Mouse (Mus musculus): Measurements from ENCODE around the gene Rhox3c. TPM values are rescaled to one million over a fixed set of nuclear protein-coding genes. Genes with fewer than 3 reads are reported as not detected.
"Not testable (repeated sequence)": the region's sequence is repeated elsewhere in the genome, so short reads cannot be mapped to it uniquely, and the experiment has no call there.

Gene Rhox3c
- not detected in 2 replicates for polyA plus RNA-seq (2016; fragmentation: Nextera tagmentation; extraction: Ambion mirVana)

GRCm38 (mm10) chrX:37458285-37458684, at the start of gene Rhox3c:
Rhox3c (plus strand) TSS chrX:37458585.
- H3K36me3 ChIP-seq; H3K27me3 ChIP-seq (ENCODE audit: low read depth, poor library complexity, severe bottlenecking); H3K27ac ChIP-seq (replicated peaks); H3K4me1 ChIP-seq; DNase-seq (ENCODE audit: low spot score); H3K4me3 ChIP-seq; H3K9me3 ChIP-seq (replicated peaks): not testable (repeated sequence)
- WGBS, result 86% methylated on average over 3 of the region's 4 CpGs

- no CpG with 5 or more reads among the region's 9 CpGs for WGBS
- not testable (repeated sequence) for H3K4me1 ChIP-seq; DNase-seq (ENCODE audit: low spot score); H3K4me3 ChIP-seq; H3K27ac ChIP-seq (replicated peaks); H3K36me3 ChIP-seq; H3K9me3 ChIP-seq (replicated peaks); H3K27me3 ChIP-seq (ENCODE audit: low read depth, poor library complexity, severe bottlenecking)
Measured at GRCm38 (mm10) chrX:37411767-37412166, 46.6 kb upstream of the Rhox3c start, which contains the start of gene Rhox2b. Rhox2b (plus strand) TSS chrX:37412067.

DNA sequence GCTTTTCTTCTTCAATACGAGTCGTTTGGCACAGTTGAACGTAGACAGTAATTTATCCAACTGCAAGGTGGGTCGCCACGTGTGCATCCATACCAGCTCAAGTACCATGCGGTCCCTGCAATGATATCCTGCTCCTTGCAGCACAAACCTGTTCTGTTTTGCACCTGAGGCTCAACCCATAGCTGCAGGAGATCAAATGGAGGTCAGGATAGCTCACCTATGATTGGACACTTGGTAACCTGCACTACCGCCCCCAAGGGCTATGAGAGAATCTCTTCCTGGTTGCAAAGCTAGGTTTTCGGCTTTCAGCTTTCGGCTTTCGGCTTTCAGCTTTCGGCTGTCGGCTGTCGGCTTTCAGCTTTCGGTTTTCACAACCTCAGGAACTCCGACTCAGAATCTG, 26.2 kb upstream of the Rhox3c start, which contains the start of gene Rhox4b:
Gene Rhox4b (plus strand): TSS at position 301 of the 400 bp plus-strand sequence.
- H3K27ac ChIP-seq (replicated peaks); H3K9me3 ChIP-seq (replicated peaks); DNase-seq (ENCODE audit: low spot score); H3K27me3 ChIP-seq (ENCODE audit: low read depth, poor library complexity, severe bottlenecking); H3K36me3 ChIP-seq; H3K4me1 ChIP-seq; H3K4me3 ChIP-seq: not testable (repeated sequence)
- WGBS, result 91% methylated on average over 15 of the region's 15 CpGs

GRCm38 (mm10) chrX:37453380-37453779, 5.0 kb upstream of the Rhox3c start, which contains the start of gene Rhox2c:
Rhox2c (plus strand) TSS chrX:37453680.
- not testable (repeated sequence) for H3K4me1 ChIP-seq; H3K27ac ChIP-seq (replicated peaks)
- 96% methylated on average over 8 of the region's 10 CpGs for WGBS

GRCm38 (mm10) chrX:37480037-37480436, 21.7 kb downstream of the Rhox3c start, which contains the start of gene Rhox4c:
Rhox4c (plus strand) TSS chrX:37480337.
- H3K36me3 ChIP-seq; H3K27ac ChIP-seq (replicated peaks); H3K27me3 ChIP-seq (ENCODE audit: low read depth, poor library complexity, severe bottlenecking); DNase-seq (ENCODE audit: low spot score); H3K9me3 ChIP-seq (replicated peaks); H3K4me1 ChIP-seq; H3K4me3 ChIP-seq: not testable (repeated sequence)
- WGBS, result 95% methylated on average over 14 of the region's 14 CpGs

More at GRCm38 (mm10) chrX:37453380-37453779, 5.0 kb upstream of the Rhox3c start, which contains the start of gene Rhox2c:
- DNase-seq (ENCODE audit: low spot score); H3K4me3 ChIP-seq; H3K27me3 ChIP-seq (ENCODE audit: low read depth, poor library complexity, severe bottlenecking); H3K36me3 ChIP-seq; H3K9me3 ChIP-seq (replicated peaks): not testable (repeated sequence)

- not testable (repeated sequence) for H3K36me3 ChIP-seq; H3K4me3 ChIP-seq; H3K4me1 ChIP-seq; H3K27me3 ChIP-seq (ENCODE audit: low read depth, poor library complexity, severe bottlenecking); H3K9me3 ChIP-seq (replicated peaks); DNase-seq (ENCODE audit: low spot score); H3K27ac ChIP-seq (replicated peaks)
- WGBS, result 94% methylated on average over 14 of the region's 18 CpGs
Measured at GRCm38 (mm10) chrX:37514059-37514458, 55.7 kb downstream of the Rhox3c start, which contains the start of gene Rhox4d. Rhox4d (plus strand) TSS chrX:37514359.

Other genes starting within 250 kb of the Rhox3c start
- not detected in 2 replicates for gene Gm9, start 247.5 kb upstream of the Rhox3c start, polyA plus RNA-seq (2016; fragmentation: Nextera tagmentation; extraction: Ambion mirVana)
- gene Rhox1, start 236.3 kb upstream of the Rhox3c start, polyA plus RNA-seq (2016; fragmentation: Nextera tagmentation; extraction: Ambion mirVana), result not detected in 2 replicates
- gene Rhox2a, start 213.6 kb upstream of the Rhox3c start, polyA plus RNA-seq (2016; fragmentation: Nextera tagmentation; extraction: Ambion mirVana), result 0.26 TPM in 1 of 2 replicates, not detected in the other
- not detected in 2 replicates for gene Rhox3a, start 208.7 kb upstream of the Rhox3c start, polyA plus RNA-seq (2016; fragmentation: Nextera tagmentation; extraction: Ambion mirVana)
- not detected in 2 replicates for gene Rhox4a, start 193.2 kb upstream of the Rhox3c start, polyA plus RNA-seq (2016; fragmentation: Nextera tagmentation; extraction: Ambion mirVana)
- gene Rhox3a2, start 78.6 kb upstream of the Rhox3c start, polyA plus RNA-seq (2016; fragmentation: Nextera tagmentation; extraction: Ambion mirVana), result not detected in 2 replicates
- 0.20 and 0.21 TPM in 2 replicates for gene Rhox4a2, start 67.7 kb upstream of the Rhox3c start, polyA plus RNA-seq (2016; fragmentation: Nextera tagmentation; extraction: Ambion mirVana)
- not detected in 2 replicates for gene Rhox2b, start 46.5 kb upstream of the Rhox3c start, polyA plus RNA-seq (2016; fragmentation: Nextera tagmentation; extraction: Ambion mirVana)
- gene Rhox4b, start 26.1 kb upstream of the Rhox3c start, polyA plus RNA-seq (2016; fragmentation: Nextera tagmentation; extraction: Ambion mirVana), result 0.20 and 0.48 TPM in 2 replicates
- 0.57 TPM in 1 of 2 replicates, not detected in the other for gene Rhox2c, start 4.9 kb upstream of the Rhox3c start, polyA plus RNA-seq (2016; fragmentation: Nextera tagmentation; extraction: Ambion mirVana)
- gene Rhox4c, start 21.8 kb downstream of the Rhox3c start, polyA plus RNA-seq (2016; fragmentation: Nextera tagmentation; extraction: Ambion mirVana), result not detected in 2 replicates
- gene Rhox2d, start 34.8 kb downstream of the Rhox3c start, polyA plus RNA-seq (2016; fragmentation: Nextera tagmentation; extraction: Ambion mirVana), result not detected in 2 replicates
- 0.14 TPM in 1 of 2 replicates, not detected in the other for gene Rhox4d, start 55.8 kb downstream of the Rhox3c start, polyA plus RNA-seq (2016; fragmentation: Nextera tagmentation; extraction: Ambion mirVana)
- 0.25 TPM in 1 of 2 replicates, not detected in the other for gene Rhox2e, start 71.9 kb downstream of the Rhox3c start, polyA plus RNA-seq (2016; fragmentation: Nextera tagmentation; extraction: Ambion mirVana)
- gene Rhox3e, start 83.4 kb downstream of the Rhox3c start, polyA plus RNA-seq (2016; fragmentation: Nextera tagmentation; extraction: Ambion mirVana), result not detected in 2 replicates
- gene Rhox4e, start 98.8 kb downstream of the Rhox3c start, polyA plus RNA-seq (2016; fragmentation: Nextera tagmentation; extraction: Ambion mirVana), result not detected in 2 replicates
- 0.24 TPM in 1 of 2 replicates, not detected in the other for gene Rhox2f, start 112.8 kb downstream of the Rhox3c start, polyA plus RNA-seq (2016; fragmentation: Nextera tagmentation; extraction: Ambion mirVana)
- not detected in 2 replicates for gene Rhox3f, start 122.4 kb downstream of the Rhox3c start, polyA plus RNA-seq (2016; fragmentation: Nextera tagmentation; extraction: Ambion mirVana)
- gene Rhox4f, start 149.1 kb downstream of the Rhox3c start, polyA plus RNA-seq (2016; fragmentation: Nextera tagmentation; extraction: Ambion mirVana), result not detected in 2 replicates
- not detected in 2 replicates for gene Rhox3g, start 170.0 kb downstream of the Rhox3c start, polyA plus RNA-seq (2016; fragmentation: Nextera tagmentation; extraction: Ambion mirVana)
- gene Rhox2g, start 184.9 kb downstream of the Rhox3c start, polyA plus RNA-seq (2016; fragmentation: Nextera tagmentation; extraction: Ambion mirVana), result not detected in 2 replicates
- not detected in 2 replicates for gene Rhox4g, start 192.7 kb downstream of the Rhox3c start, polyA plus RNA-seq (2016; fragmentation: Nextera tagmentation; extraction: Ambion mirVana)
- not detected in 2 replicates for gene Rhox3h, start 210.2 kb downstream of the Rhox3c start, polyA plus RNA-seq (2016; fragmentation: Nextera tagmentation; extraction: Ambion mirVana)
- gene Rhox2h, start 214.7 kb downstream of the Rhox3c start, polyA plus RNA-seq (2016; fragmentation: Nextera tagmentation; extraction: Ambion mirVana), result not detected in 2 replicates